Mouse (Mus musculus): ENCODE data around the gene Jsrp1. TPM values are rescaled to one million over a fixed set of nuclear protein-coding genes. Genes with fewer than 3 reads are reported as not detected.
"Not testable (repeated sequence)": the region's sequence is repeated elsewhere in the genome, so short reads cannot be mapped to it uniquely, and the experiment has no call there.

Jsrp1 gene
- polyA plus RNA-seq, 1 experiment from 2014 or later = 0.25 TPM

DNA sequence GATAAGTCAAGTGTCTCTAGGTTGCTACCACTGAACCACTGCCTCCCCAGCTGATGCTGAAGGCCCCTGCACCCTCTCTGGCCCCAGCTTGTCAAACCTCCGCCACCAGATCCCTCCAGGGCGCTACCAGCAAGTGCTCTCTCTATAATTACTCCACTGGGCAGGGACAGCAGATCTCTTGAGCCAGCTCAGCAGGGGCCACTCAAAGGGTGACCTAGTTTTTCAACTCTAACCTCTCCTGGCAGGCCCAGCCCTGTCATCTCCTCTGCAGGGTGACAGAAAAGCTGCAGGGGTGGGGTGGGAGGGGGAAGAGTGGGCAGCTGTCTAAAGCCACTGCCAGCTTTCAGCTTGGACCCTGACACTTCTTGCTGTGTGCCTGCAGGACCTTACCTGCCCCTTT lies 24.5 kb upstream of the Jsrp1 start:
- H3K27me3 ChIP-seq (replicated peaks; ENCODE audit: insufficient read depth, low read length) = peaks cover 20% of the 10 kb centered on the region
- WGBS = 9% methylated on average over 2 of the region's 2 CpGs
- TF ChIP-seq EP300 (IDR thresholded peaks at IDR 0.05) (no peak), CTCF (IDR thresholded peaks at IDR 0.05) (no peak)
- no peaks in the 10 kb centered on the region for H3K4me1 ChIP-seq (ENCODE audit: insufficient read depth, low read depth, low read length)
- no peak overlapping the region for H3K27ac ChIP-seq (ENCODE audit: low read length)
- no peak overlapping the region for H3K9ac ChIP-seq (replicated peaks; ENCODE audit: low read depth)
- H3K36me3 ChIP-seq (ENCODE audit: insufficient read depth, low read length) = no peaks in the 10 kb centered on the region
- no peak for DNase-seq (ENCODE audit: low spot score)
- H3K4me3 ChIP-seq (ENCODE audit: low read depth, low read length) = no peak overlapping the region
- no peak overlapping the region for H3K4me2 ChIP-seq (replicated peaks; ENCODE audit: low read depth, low read length)
- no peaks in the 10 kb centered on the region for H3K9me3 ChIP-seq (ENCODE audit: low read length)
- ATAC-seq = no peak

DNA sequence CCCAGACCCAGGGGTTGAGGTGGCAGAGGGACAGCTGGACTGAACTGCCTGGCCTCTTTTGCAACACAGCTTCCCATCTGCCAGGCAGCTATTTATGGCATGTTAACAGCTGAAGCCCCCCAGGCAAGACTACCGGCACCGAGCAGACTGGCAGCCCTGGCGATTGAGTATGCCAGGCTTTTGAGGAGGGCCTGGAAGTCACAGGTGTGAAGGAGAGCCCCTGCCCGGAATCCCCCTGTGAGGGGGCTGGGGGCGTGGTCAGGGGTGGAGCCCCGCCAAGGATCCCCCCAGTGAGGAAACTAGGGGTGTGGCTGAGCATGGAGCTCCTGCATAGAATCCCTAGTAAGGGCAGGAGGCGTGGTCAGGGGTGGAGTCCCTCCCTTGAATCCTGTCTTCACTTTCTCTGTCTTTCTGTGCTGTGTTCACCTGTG lies 23.7 kb upstream of the Jsrp1 start:
- DNase-seq (ENCODE audit: low spot score) (no peak), ATAC-seq (no peak)
- H3K27me3 ChIP-seq (replicated peaks; ENCODE audit: insufficient read depth, low read length) = peaks cover 19% of the 10 kb centered on the region; the same call in 1 of the 2 replicates
- no peaks in the 10 kb centered on the region for H3K9me3 ChIP-seq (ENCODE audit: low read length)
- no peak overlapping the region for H3K9ac ChIP-seq (replicated peaks; ENCODE audit: low read depth)
- H3K4me2 ChIP-seq (replicated peaks; ENCODE audit: low read depth, low read length) = no peak overlapping the region
- H3K4me3 ChIP-seq (ENCODE audit: low read depth, low read length) = no peak overlapping the region
- no peak overlapping the region for H3K27ac ChIP-seq (ENCODE audit: low read length)
- H3K36me3 ChIP-seq (ENCODE audit: insufficient read depth, low read length) = no peaks in the 10 kb centered on the region
- 36% methylated on average over 7 of the region's 7 CpGs for WGBS
- TF ChIP-seq CTCF (IDR thresholded peaks at IDR 0.05) = no peak
- no peak for TF ChIP-seq EP300 (IDR thresholded peaks at IDR 0.05)
- H3K4me1 ChIP-seq (ENCODE audit: insufficient read depth, low read depth, low read length) = no peaks in the 10 kb centered on the region

DNA sequence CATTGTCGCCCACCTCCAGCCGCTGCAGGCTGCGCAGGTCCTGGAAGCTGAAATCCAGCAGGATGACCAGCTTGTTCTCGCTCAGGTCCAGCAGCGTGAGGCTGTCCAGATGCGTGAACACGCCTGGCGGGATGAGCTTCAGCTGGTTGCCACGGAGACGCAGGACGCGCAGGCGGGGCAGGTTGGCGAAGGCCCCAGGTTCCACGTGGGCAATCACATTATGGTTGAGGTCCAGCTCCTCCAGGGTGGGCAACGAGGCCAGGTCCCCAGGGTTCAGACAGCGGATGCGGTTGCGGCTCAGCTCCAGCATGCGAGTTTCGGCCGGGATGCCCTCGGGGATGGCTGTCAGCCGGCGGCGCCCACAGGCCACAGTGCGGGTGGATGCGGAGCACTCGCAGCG lies 22.3 kb upstream of the Jsrp1 start:
- Histone ChIP-seq H3K27ac (ENCODE audit: low read length) (no peak overlapping the region), H3K4me2 (replicated peaks; ENCODE audit: low read depth, low read length) (no peak overlapping the region), H3K9me3 (ENCODE audit: low read length) (no peaks in the 10 kb centered on the region), H3K9ac (replicated peaks; ENCODE audit: low read depth) (no peak overlapping the region), H3K4me1 (ENCODE audit: insufficient read depth, low read depth, low read length) (no peaks in the 10 kb centered on the region), H3K27me3 (replicated peaks; ENCODE audit: insufficient read depth, low read length) (peaks cover 19% of the 10 kb centered on the region; the same call in 1 of the 2 replicates), H3K36me3 (ENCODE audit: insufficient read depth, low read length) (no peaks in the 10 kb centered on the region), H3K4me3 (ENCODE audit: low read depth, low read length) (no peak overlapping the region)
- 64% methylated on average over 29 of the region's 30 CpGs for WGBS
- TF ChIP-seq CTCF (IDR thresholded peaks at IDR 0.05) = no peak
- TF ChIP-seq EP300 (IDR thresholded peaks at IDR 0.05) = no peak
- DNase-seq (ENCODE audit: low spot score) (no peak), ATAC-seq (no peak)

DNA sequence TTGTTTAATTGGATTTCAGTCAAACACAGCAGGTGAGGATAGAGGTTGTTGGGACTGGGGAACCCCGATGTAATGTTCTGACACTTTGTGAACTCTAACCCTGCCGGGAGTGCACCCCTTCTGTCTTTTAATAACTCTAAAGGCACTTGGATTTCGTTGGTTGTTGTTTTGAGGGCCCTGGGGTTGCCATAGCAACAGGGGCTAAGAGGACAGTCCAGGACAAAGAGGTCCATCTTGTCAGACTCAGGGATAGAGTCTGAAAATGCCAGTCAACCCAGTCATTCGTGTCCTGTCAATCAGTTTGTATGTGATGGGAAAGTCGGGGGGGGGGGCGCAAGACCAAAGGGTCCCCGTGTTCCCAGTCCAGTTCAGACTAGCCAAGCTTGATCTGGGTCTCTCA lies 19.5 kb upstream of the Jsrp1 start:
- H3K36me3 ChIP-seq (ENCODE audit: insufficient read depth, low read length) = 0 out of 2 replicates have a peak, but pooled peaks cover 4% of the 10 kb centered on the region
- H3K27ac ChIP-seq (ENCODE audit: low read length) = no peak overlapping the region
- 56% methylated on average over 6 of the region's 7 CpGs for WGBS
- H3K9me3 ChIP-seq (ENCODE audit: low read length) = no peaks in the 10 kb centered on the region
- no peak overlapping the region for H3K4me3 ChIP-seq (ENCODE audit: low read depth, low read length)
- peaks cover 19% of the 10 kb centered on the region; the same call in 1 of the 2 replicates for H3K27me3 ChIP-seq (replicated peaks; ENCODE audit: insufficient read depth, low read length)
- H3K9ac ChIP-seq (replicated peaks; ENCODE audit: low read depth) = no peak overlapping the region
- DNase-seq (ENCODE audit: low spot score) (no peak), ATAC-seq (no peak)
- H3K4me1 ChIP-seq (ENCODE audit: insufficient read depth, low read depth, low read length) = no peaks in the 10 kb centered on the region
- no peak for TF ChIP-seq CTCF (IDR thresholded peaks at IDR 0.05)
- TF ChIP-seq EP300 (IDR thresholded peaks at IDR 0.05) = no peak
- no peak overlapping the region for H3K4me2 ChIP-seq (replicated peaks; ENCODE audit: low read depth, low read length)

DNA sequence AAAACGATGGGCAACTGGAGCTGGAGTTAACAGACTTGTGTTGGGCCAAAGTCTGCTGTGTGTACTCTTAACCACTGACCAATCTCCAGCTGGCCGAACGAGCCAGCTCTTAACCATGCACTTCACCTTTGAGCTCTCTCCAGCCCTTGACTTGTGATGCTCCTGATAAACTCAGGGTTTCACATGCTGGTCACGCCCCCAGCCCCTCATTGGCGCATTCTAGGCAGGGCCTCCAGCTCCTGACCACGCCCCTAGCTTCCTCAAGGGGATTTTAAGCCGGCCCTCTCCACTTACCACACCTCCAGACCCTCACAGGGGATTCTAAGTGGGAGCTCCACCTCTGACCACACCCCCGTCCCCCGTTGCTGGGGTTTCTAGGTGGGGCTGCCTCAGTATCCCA lies 17.8 kb upstream of the Jsrp1 start:
- TF ChIP-seq CTCF (IDR thresholded peaks at IDR 0.05) (no peak), EP300 (IDR thresholded peaks at IDR 0.05) (no peak)
- H3K4me1 ChIP-seq (ENCODE audit: insufficient read depth, low read depth, low read length) = no peaks in the 10 kb centered on the region
- no peaks in the 10 kb centered on the region for H3K9me3 ChIP-seq (ENCODE audit: low read length)
- H3K4me2 ChIP-seq (replicated peaks; ENCODE audit: low read depth, low read length) = no peak overlapping the region
- DNase-seq (ENCODE audit: low spot score) (peak; percentile 72), ATAC-seq (no peak; the same call in 1 of the 2 replicates)
- H3K36me3 ChIP-seq (ENCODE audit: insufficient read depth, low read length) = 0 out of 2 replicates have a peak, but pooled peaks cover 4% of the 10 kb centered on the region
- no peak overlapping the region for H3K4me3 ChIP-seq (ENCODE audit: low read depth, low read length)
- 6% methylated on average over 9 of the region's 9 CpGs for WGBS
- no peak overlapping the region for H3K27ac ChIP-seq (ENCODE audit: low read length)
- H3K27me3 ChIP-seq (replicated peaks; ENCODE audit: insufficient read depth, low read length) = peaks cover 19% of the 10 kb centered on the region; the same call in 1 of the 2 replicates
- H3K9ac ChIP-seq (replicated peaks; ENCODE audit: low read depth) = no peak overlapping the region

DNA sequence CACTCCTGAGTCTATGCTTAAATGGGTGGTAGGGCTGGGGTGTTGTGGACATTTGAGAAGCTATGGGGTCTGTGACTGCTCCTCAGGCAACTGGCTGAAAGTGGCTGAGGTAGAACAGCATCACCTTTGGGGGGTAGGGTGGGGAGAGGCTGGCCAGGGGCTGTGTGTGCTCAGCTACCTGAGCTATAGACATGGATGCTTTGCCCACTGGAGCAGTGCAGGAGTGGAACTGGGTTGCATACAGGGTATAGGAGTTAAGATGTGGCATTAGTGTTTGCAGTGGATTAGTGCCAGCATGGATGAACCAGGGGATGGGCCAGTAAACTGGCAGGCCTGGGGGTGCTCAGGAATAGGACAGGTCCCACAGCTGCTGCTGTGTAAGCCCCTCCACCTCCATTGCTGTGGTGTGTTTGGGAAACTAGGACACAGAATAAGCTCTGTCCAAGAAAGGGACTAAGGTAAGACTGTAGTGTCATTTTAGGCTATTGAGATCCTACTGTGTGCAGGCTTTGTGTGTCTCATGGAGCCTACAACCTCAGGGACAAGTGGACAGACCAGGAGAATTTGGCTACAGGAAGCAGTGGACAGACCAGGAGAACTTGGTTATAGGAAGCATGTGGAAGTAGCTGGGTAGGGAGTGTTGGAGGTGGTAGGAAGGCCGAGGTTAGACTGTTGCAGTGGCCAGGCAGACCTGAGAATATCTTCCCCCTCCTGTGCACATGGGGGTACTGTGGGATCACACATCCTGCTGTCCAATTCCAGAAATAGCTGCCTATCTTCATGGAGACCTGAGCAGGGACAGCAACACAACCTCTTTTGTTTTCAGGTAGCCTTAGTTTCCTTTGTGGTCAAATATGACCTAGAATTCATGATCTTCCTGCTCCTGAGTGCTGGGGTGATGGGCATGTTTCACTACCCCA lies 16.3 kb upstream of the Jsrp1 start:
- H3K9ac ChIP-seq (replicated peaks; ENCODE audit: low read depth) = 0 out of 2 replicates have a peak overlapping the region, but pooled peaks have one; percentile 12

DNA sequence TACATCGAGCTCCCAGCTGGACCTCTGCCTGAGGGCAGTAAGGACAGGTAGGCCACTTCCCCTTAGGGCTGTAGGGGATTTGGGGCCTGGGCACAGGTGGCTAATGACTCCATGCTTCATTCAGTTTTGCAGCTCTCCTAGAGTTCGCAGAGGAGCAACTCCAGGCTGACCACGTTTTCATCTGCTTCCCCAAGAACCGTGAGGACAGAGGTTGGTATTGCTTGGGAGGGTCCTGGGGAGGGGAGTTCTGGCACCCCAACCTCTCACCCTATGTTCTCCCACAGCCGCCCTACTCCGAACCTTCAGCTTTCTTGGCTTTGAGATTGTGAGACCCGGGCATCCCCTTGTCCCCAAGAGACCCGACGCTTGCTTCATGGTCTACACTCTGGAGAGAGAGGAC lies 15.3 kb upstream of the Jsrp1 start:
- peak overlapping the region; percentile 68; the same call in 1 of the 2 replicates for H3K4me2 ChIP-seq (replicated peaks; ENCODE audit: low read depth, low read length)
- H3K4me1 ChIP-seq (ENCODE audit: insufficient read depth, low read depth, low read length); ATAC-seq; H3K27me3 ChIP-seq (replicated peaks; ENCODE audit: insufficient read depth, low read length); H3K4me3 ChIP-seq (ENCODE audit: low read depth, low read length); H3K27ac ChIP-seq (ENCODE audit: low read length); H3K9ac ChIP-seq (replicated peaks; ENCODE audit: low read depth); DNase-seq (ENCODE audit: low spot score); H3K36me3 ChIP-seq (ENCODE audit: insufficient read depth, low read length); H3K9me3 ChIP-seq (ENCODE audit: low read length): not testable (repeated sequence)
- WGBS = 74% methylated on average over 9 of the region's 9 CpGs

More for the DNA sequence above, 16.3 kb upstream of the Jsrp1 start:
- Histone ChIP-seq H3K9me3 (ENCODE audit: low read length) (no peaks in the 10 kb centered on the region), H3K27me3 (replicated peaks; ENCODE audit: insufficient read depth, low read length) (peaks cover 5% of the 10 kb centered on the region; the same call in 1 of the 2 replicates), H3K4me2 (replicated peaks; ENCODE audit: low read depth, low read length) (no peak overlapping the region), H3K27ac (ENCODE audit: low read length) (no peak overlapping the region), H3K4me1 (ENCODE audit: insufficient read depth, low read depth, low read length) (no peaks in the 10 kb centered on the region), H3K4me3 (ENCODE audit: low read depth, low read length) (no peak overlapping the region), H3K36me3 (ENCODE audit: insufficient read depth, low read length) (0 out of 2 replicates have a peak, but pooled peaks cover 4% of the 10 kb centered on the region)
- no peak for TF ChIP-seq EP300 (IDR thresholded peaks at IDR 0.05)
- TF ChIP-seq CTCF (IDR thresholded peaks at IDR 0.05) = no peak
- ATAC-seq (no peak), DNase-seq (ENCODE audit: low spot score) (no peak)
- WGBS = 39% methylated on average over 1 of the region's 1 CpGs
